Mouse (Mus musculus): ENCODE data around the gene Myocd. TPM values are rescaled to one million over a fixed set of nuclear protein-coding genes. Genes with fewer than 3 reads are reported as not detected.

Gene Myocd
- polyA plus RNA-seq, 1 experiment, result 0.13 TPM

GRCm38 (mm10) chr11:65170121-65170750, 99.6 kb downstream of the Myocd start:
- no peak overlapping the region for H3ac ChIP-seq (ENCODE audit: control insufficient read depth, insufficient read length, low read depth)
- no peaks in the 10 kb centered on the region for H3K27me3 ChIP-seq (ENCODE audit: control insufficient read depth, insufficient read depth, insufficient read length)
- H3K36me3 ChIP-seq (ENCODE audit: control insufficient read depth, insufficient read depth), result no peaks in the 10 kb centered on the region
- TF ChIP-seq USF1 (IDR thresholded peaks at IDR 0.05; ENCODE audit: low read depth) (no peak), MYOG (IDR thresholded peaks at IDR 0.05; ENCODE audit: control insufficient read depth, extremely low read depth, insufficient read length) (no peak), CTCF (IDR thresholded peaks at IDR 0.05; ENCODE audit: control insufficient read depth, insufficient read depth, insufficient read length) (no peak), MYOD1 (IDR thresholded peaks at IDR 0.05; ENCODE audit: control insufficient read depth, insufficient read length, low read depth) (no peak), CEBPB (IDR thresholded peaks at IDR 0.05; ENCODE audit: low read depth) (no peak), FOSL1 (IDR thresholded peaks at IDR 0.05; ENCODE audit: insufficient read depth, low read length, poor library complexity, severe bottlenecking) (no peak)
- no peaks in the 10 kb centered on the region for H3K79me2 ChIP-seq (ENCODE audit: control insufficient read depth, insufficient read depth)
- H3K79me3 ChIP-seq (ENCODE audit: low read depth), result no peaks in the 10 kb centered on the region
- H3K4me3 ChIP-seq (ENCODE audit: insufficient read depth, poor library complexity, severe bottlenecking), result no peak overlapping the region

GRCm38 (mm10) chr11:65162767-65163120, 107.0 kb downstream of the Myocd start, which contains the start of gene Arhgap44:
Gene Arhgap44 (minus strand): TSS chr11:65162961.
- Histone ChIP-seq H3K79me2 (ENCODE audit: control insufficient read depth, insufficient read depth) (no peaks in the 10 kb centered on the region), H3K36me3 (ENCODE audit: control insufficient read depth, insufficient read depth) (no peaks in the 10 kb centered on the region), H3K27me3 (ENCODE audit: control insufficient read depth, insufficient read depth, insufficient read length) (no peaks in the 10 kb centered on the region), H3ac (ENCODE audit: control insufficient read depth, insufficient read length, low read depth) (peak within 1 kb of the TSS; percentile 73), H3K4me3 (ENCODE audit: insufficient read depth, poor library complexity, severe bottlenecking) (peak within 1 kb of the TSS; percentile 49), H3K79me3 (ENCODE audit: low read depth) (no peaks in the 10 kb centered on the region)
- TF ChIP-seq FOSL1 (IDR thresholded peaks at IDR 0.05; ENCODE audit: insufficient read depth, low read length, poor library complexity, severe bottlenecking) (no peak), MAX (IDR thresholded peaks at IDR 0.05) (no peak), CTCF (IDR thresholded peaks at IDR 0.05; ENCODE audit: control insufficient read depth, insufficient read depth, insufficient read length) (no peak), CEBPB (IDR thresholded peaks at IDR 0.05; ENCODE audit: low read depth) (no peak), MYOD1 (IDR thresholded peaks at IDR 0.05; ENCODE audit: control insufficient read depth, insufficient read length, low read depth) (no peak)

- H3K79me3 ChIP-seq (ENCODE audit: low read depth), result no peaks in the 10 kb centered on the region
- no peaks in the 10 kb centered on the region for H3K27me3 ChIP-seq (ENCODE audit: control insufficient read depth, insufficient read depth, insufficient read length)
- H3ac ChIP-seq (ENCODE audit: control insufficient read depth, insufficient read length, low read depth), result peak overlapping the region; percentile 73
- H3K4me3 ChIP-seq (ENCODE audit: insufficient read depth, poor library complexity, severe bottlenecking), result peak overlapping the region; percentile 49
- no peak for TF ChIP-seq MAX (IDR thresholded peaks at IDR 0.05)
- TF ChIP-seq MYOD1 (IDR thresholded peaks at IDR 0.05; ENCODE audit: control insufficient read depth, insufficient read length, low read depth), result no peak
- no peak for TF ChIP-seq CEBPB (IDR thresholded peaks at IDR 0.05; ENCODE audit: low read depth)
- TF ChIP-seq FOSL1 (IDR thresholded peaks at IDR 0.05; ENCODE audit: insufficient read depth, low read length, poor library complexity, severe bottlenecking), result no peak
- TF ChIP-seq MYOG (IDR thresholded peaks at IDR 0.05; ENCODE audit: control insufficient read depth, extremely low read depth, insufficient read length), result no peak
- no peak for TF ChIP-seq USF1 (IDR thresholded peaks at IDR 0.05; ENCODE audit: low read depth)
- H3K79me2 ChIP-seq (ENCODE audit: control insufficient read depth, insufficient read depth), result no peaks in the 10 kb centered on the region
- H3K36me3 ChIP-seq (ENCODE audit: control insufficient read depth, insufficient read depth), result no peaks in the 10 kb centered on the region
Observed at GRCm38 (mm10) chr11:65161881-65162766, 107.7 kb downstream of the Myocd start.

GRCm38 (mm10) chr11:65160991-65161880, 108.6 kb downstream of the Myocd start:
- H3ac ChIP-seq (ENCODE audit: control insufficient read depth, insufficient read length, low read depth), result no peak overlapping the region
- no peaks in the 10 kb centered on the region for H3K36me3 ChIP-seq (ENCODE audit: control insufficient read depth, insufficient read depth)
- no peaks in the 10 kb centered on the region for H3K79me2 ChIP-seq (ENCODE audit: control insufficient read depth, insufficient read depth)
- H3K79me3 ChIP-seq (ENCODE audit: low read depth), result no peaks in the 10 kb centered on the region
- TF ChIP-seq MAX (IDR thresholded peaks at IDR 0.05) (no peak), MYOG (IDR thresholded peaks at IDR 0.05; ENCODE audit: control insufficient read depth, extremely low read depth, insufficient read length) (no peak), FOSL1 (IDR thresholded peaks at IDR 0.05; ENCODE audit: insufficient read depth, low read length, poor library complexity, severe bottlenecking) (no peak), CTCF (IDR thresholded peaks at IDR 0.05; ENCODE audit: control insufficient read depth, insufficient read depth, insufficient read length) (no peak), USF1 (IDR thresholded peaks at IDR 0.05; ENCODE audit: low read depth) (no peak), CEBPB (IDR thresholded peaks at IDR 0.05; ENCODE audit: low read depth) (no peak), MYOD1 (IDR thresholded peaks at IDR 0.05; ENCODE audit: control insufficient read depth, insufficient read length, low read depth) (no peak)
- H3K27me3 ChIP-seq (ENCODE audit: control insufficient read depth, insufficient read depth, insufficient read length), result no peaks in the 10 kb centered on the region
- H3K4me3 ChIP-seq (ENCODE audit: insufficient read depth, poor library complexity, severe bottlenecking), result no peak overlapping the region

- Histone ChIP-seq H3K36me3 (ENCODE audit: control insufficient read depth, insufficient read depth) (no peaks in the 10 kb centered on the region), H3K79me3 (ENCODE audit: low read depth) (no peaks in the 10 kb centered on the region), H3ac (ENCODE audit: control insufficient read depth, insufficient read length, low read depth) (no peak within 1 kb of the TSS), H3K27me3 (ENCODE audit: control insufficient read depth, insufficient read depth, insufficient read length) (no peaks in the 10 kb centered on the region), H3K79me2 (ENCODE audit: control insufficient read depth, insufficient read depth) (no peaks in the 10 kb centered on the region), H3K4me3 (ENCODE audit: insufficient read depth, poor library complexity, severe bottlenecking) (no peak within 1 kb of the TSS)
- TF ChIP-seq CTCF (IDR thresholded peaks at IDR 0.05; ENCODE audit: control insufficient read depth, insufficient read depth, insufficient read length), result no peak
- no peak for TF ChIP-seq MYOD1 (IDR thresholded peaks at IDR 0.05; ENCODE audit: control insufficient read depth, insufficient read length, low read depth)
- TF ChIP-seq MAX (IDR thresholded peaks at IDR 0.05), result no peak
- no peak for TF ChIP-seq CEBPB (IDR thresholded peaks at IDR 0.05; ENCODE audit: low read depth)
- TF ChIP-seq MYOG (IDR thresholded peaks at IDR 0.05; ENCODE audit: control insufficient read depth, extremely low read depth, insufficient read length), result no peak
- TF ChIP-seq FOSL1 (IDR thresholded peaks at IDR 0.05; ENCODE audit: insufficient read depth, low read length, poor library complexity, severe bottlenecking), result no peak
- TF ChIP-seq USF1 (IDR thresholded peaks at IDR 0.05; ENCODE audit: low read depth), result no peak
Observed at GRCm38 (mm10) chr11:65159791-65160190, 110.0 kb downstream of the Myocd start, which contains the start of gene 1700086D15Rik. Gene 1700086D15Rik (minus strand): TSS chr11:65159891.
